Mouse (Mus musculus) adipocyte (in vitro differentiated cells): Measurements from ENCODE around the gene Abhd8.
"Not testable (repeated sequence)": the region's sequence is repeated elsewhere in the genome, so short reads cannot be mapped to it uniquely, and the experiment has no call there.

Source experiments
- DNase-seq: peaks from one replicate; pipeline ENCODE4 v3.0.0-alpha.2; 2016; ENCODE audit warnings: low spot score

The Abhd8 gene

GRCm38 (mm10) chr8:71460716-71461115 is 2.7 kb downstream of the Abhd8 start:
- DNase-seq = no peak

- DNase-seq = no peak
Measured at GRCm38 (mm10) chr8:71457659-71458270, 5.7 kb downstream of the Abhd8 start.

GRCm38 (mm10) chr8:71456906-71457305 is 6.5 kb downstream of the Abhd8 start:
- DNase-seq = no peak

GRCm38 (mm10) chr8:71454668-71455067 is 8.8 kb downstream of the Abhd8 start:
- DNase-seq = no peak

GRCm38 (mm10) chr8:71452669-71453068 is 10.8 kb downstream of the Abhd8 start:
- DNase-seq = no peak

- no peak for DNase-seq
Measured at GRCm38 (mm10) chr8:71451777-71452176, 11.7 kb downstream of the Abhd8 start.

- no peak for DNase-seq
Measured at GRCm38 (mm10) chr8:71451337-71451736, 12.1 kb downstream of the Abhd8 start.

GRCm38 (mm10) chr8:71445096-71445495 is 18.4 kb downstream of the Abhd8 start:
- DNase-seq = no peak

GRCm38 (mm10) chr8:71441404-71441803 is 22.1 kb downstream of the Abhd8 start:
- peak; percentile 81 for DNase-seq

GRCm38 (mm10) chr8:71437041-71437440 is 26.4 kb downstream of the Abhd8 start:
- no peak for DNase-seq

- DNase-seq = not testable (repeated sequence)
Measured at GRCm38 (mm10) chr8:71432935-71433334, 30.5 kb downstream of the Abhd8 start.

GRCm38 (mm10) chr8:71422121-71422520 is 41.3 kb downstream of the Abhd8 start:
- peak; percentile 58 for DNase-seq

GRCm38 (mm10) chr8:71411535-71412273 is 51.8 kb downstream of the Abhd8 start:
- no peak for DNase-seq

GRCm38 (mm10) chr8:71408231-71408630 is 55.2 kb downstream of the Abhd8 start:
- no peak for DNase-seq

- DNase-seq = no peak
Measured at GRCm38 (mm10) chr8:71407441-71407840, 56.0 kb downstream of the Abhd8 start.
